Mouse (Mus musculus): ENCODE data around the gene Lrrtm4. TPM values are rescaled to one million over a fixed set of nuclear protein-coding genes. Genes with fewer than 3 reads are reported as not detected.

The Lrrtm4 gene
- 0.02 TPM in 1 of 2 replicates, not detected in the other for polyA plus RNA-seq (2015; fragmentation: Nextera tagmentation; extraction: Ambion mirVana)

- H3K4me3 ChIP-seq (replicated peaks) = no peak within 1 kb of the TSS
- no peak within 1 kb of the TSS for H3K9ac ChIP-seq
- DNase-seq (no peak), ATAC-seq (ENCODE audit: low read depth) (no peak)
- WGBS (ENCODE audit: insufficient replicate concordance) = 34% methylated on average over 6 of the region's 6 CpGs
- no peak within 1 kb of the TSS for H3K27ac ChIP-seq
- no peaks in the 10 kb centered on the region for H3K36me3 ChIP-seq
- no peaks in the 10 kb centered on the region for H3K27me3 ChIP-seq
- no peaks in the 10 kb centered on the region for H3K4me1 ChIP-seq (replicated peaks)
- H3K4me2 ChIP-seq = peak within 1 kb of the TSS; percentile 19; the same call in 1 of the 2 replicates
- no peaks in the 10 kb centered on the region for H3K9me3 ChIP-seq (replicated peaks)
Measured at GRCm38 (mm10) chr6:80018765-80019164, at the start of gene Lrrtm4. Gene Lrrtm4 (plus strand): TSS chr6:80018877.

- Histone ChIP-seq H3K4me2 (peak overlapping the region; percentile 19; the same call in 1 of the 2 replicates), H3K9ac (no peak overlapping the region), H3K4me3 (replicated peaks) (no peak overlapping the region), H3K4me1 (replicated peaks) (no peaks in the 10 kb centered on the region), H3K9me3 (replicated peaks) (no peaks in the 10 kb centered on the region), H3K27me3 (no peaks in the 10 kb centered on the region), H3K27ac (no peak overlapping the region), H3K36me3 (no peaks in the 10 kb centered on the region)
- no peak for ATAC-seq (ENCODE audit: low read depth)
- WGBS (ENCODE audit: insufficient replicate concordance) = 6% methylated on average over 14 of the region's 14 CpGs
- DNase-seq = no peak
Measured at GRCm38 (mm10) chr6:80019189-80019860, 648 bp downstream of the Lrrtm4 start.

DNA sequence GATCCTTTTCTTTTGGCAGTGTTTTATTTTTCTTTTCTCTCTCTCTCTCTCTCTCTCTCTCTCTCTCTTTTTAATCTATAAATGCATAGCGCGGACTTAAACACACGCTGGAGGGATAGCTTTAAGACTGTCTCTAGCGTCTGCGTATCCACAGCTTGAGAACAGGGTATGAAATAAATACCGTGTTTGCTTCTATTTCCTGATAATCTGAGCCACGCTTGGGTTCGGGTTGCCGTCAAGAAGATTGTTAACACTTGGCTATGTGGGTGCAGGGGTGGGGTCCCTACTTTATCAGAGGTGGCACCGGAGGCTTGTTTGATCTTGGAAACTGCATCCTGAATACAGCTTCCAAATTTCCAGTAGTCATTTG lies 1.2 kb downstream of the Lrrtm4 start:
- Histone ChIP-seq H3K27ac (no peak overlapping the region), H3K4me2 (no peak overlapping the region), H3K9me3 (replicated peaks) (no peaks in the 10 kb centered on the region), H3K9ac (no peak overlapping the region), H3K36me3 (no peaks in the 10 kb centered on the region), H3K4me3 (replicated peaks) (no peak overlapping the region), H3K27me3 (no peaks in the 10 kb centered on the region), H3K4me1 (replicated peaks) (no peaks in the 10 kb centered on the region)
- no peak for ATAC-seq (ENCODE audit: low read depth)
- 14% methylated on average over 10 of the region's 10 CpGs for WGBS (ENCODE audit: insufficient replicate concordance)
- DNase-seq = no peak

GRCm38 (mm10) chr6:80056849-80057248 lies 38.2 kb downstream of the Lrrtm4 start:
- Histone ChIP-seq H3K4me1 (replicated peaks) (no peaks in the 10 kb centered on the region), H3K9ac (no peak overlapping the region), H3K9me3 (replicated peaks) (no peaks in the 10 kb centered on the region), H3K4me3 (replicated peaks) (no peak overlapping the region), H3K4me2 (no peak overlapping the region), H3K27ac (no peak overlapping the region), H3K36me3 (no peaks in the 10 kb centered on the region), H3K27me3 (no peaks in the 10 kb centered on the region)
- DNase-seq = no peak
- no peak for ATAC-seq (ENCODE audit: low read depth)

DNA sequence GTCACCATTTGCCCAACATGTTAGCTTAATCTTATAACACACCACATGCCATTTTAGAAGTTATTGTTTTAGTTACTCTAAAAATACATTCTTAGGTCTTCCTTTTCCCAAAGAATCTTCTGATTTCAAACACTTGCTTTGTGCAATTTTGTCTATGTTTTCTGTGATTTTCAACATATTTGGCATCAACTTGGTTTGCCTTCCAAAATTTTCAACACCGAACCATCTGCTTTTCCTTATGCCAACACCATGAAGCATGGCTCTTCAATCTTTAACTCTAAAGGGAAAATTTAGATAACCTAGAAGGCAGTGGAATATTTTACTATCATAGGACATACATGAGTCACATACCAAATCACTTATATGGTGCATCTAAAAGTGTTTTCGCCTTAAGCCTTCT lies 59.3 kb downstream of the Lrrtm4 start:
- Histone ChIP-seq H3K9me3 (replicated peaks) (no peaks in the 10 kb centered on the region), H3K9ac (no peak overlapping the region), H3K27ac (no peak overlapping the region), H3K4me3 (replicated peaks) (no peak overlapping the region), H3K27me3 (no peaks in the 10 kb centered on the region), H3K4me2 (no peak overlapping the region), H3K36me3 (no peaks in the 10 kb centered on the region), H3K4me1 (replicated peaks) (no peaks in the 10 kb centered on the region)
- WGBS (ENCODE audit: insufficient replicate concordance) = 65% methylated on average over 2 of the region's 2 CpGs
- DNase-seq = no peak
- no peak for ATAC-seq (ENCODE audit: low read depth)

GRCm38 (mm10) chr6:80079290-80079689 lies 60.6 kb downstream of the Lrrtm4 start:
- no peak for ATAC-seq (ENCODE audit: low read depth)
- no peak overlapping the region for H3K27ac ChIP-seq
- H3K27me3 ChIP-seq = no peaks in the 10 kb centered on the region
- 63% methylated on average over 6 of the region's 6 CpGs for WGBS (ENCODE audit: insufficient replicate concordance)
- H3K9me3 ChIP-seq (replicated peaks) = no peaks in the 10 kb centered on the region
- H3K4me2 ChIP-seq = no peak overlapping the region
- no peak for DNase-seq
- no peaks in the 10 kb centered on the region for H3K4me1 ChIP-seq (replicated peaks)
- no peak overlapping the region for H3K4me3 ChIP-seq (replicated peaks)
- H3K36me3 ChIP-seq = no peaks in the 10 kb centered on the region
- H3K9ac ChIP-seq = no peak overlapping the region

GRCm38 (mm10) chr6:80094909-80095308 lies 76.2 kb downstream of the Lrrtm4 start:
- H3K27ac ChIP-seq = no peak overlapping the region
- no peak for DNase-seq
- no peaks in the 10 kb centered on the region for H3K9me3 ChIP-seq (replicated peaks)
- 75% methylated on average over 4 of the region's 4 CpGs for WGBS (ENCODE audit: insufficient replicate concordance)
- no peak for ATAC-seq (ENCODE audit: low read depth)
- H3K36me3 ChIP-seq = no peaks in the 10 kb centered on the region
- no peaks in the 10 kb centered on the region for H3K4me1 ChIP-seq (replicated peaks)
- no peak overlapping the region for H3K4me3 ChIP-seq (replicated peaks)
- H3K4me2 ChIP-seq = no peak overlapping the region
- H3K9ac ChIP-seq = no peak overlapping the region
- no peaks in the 10 kb centered on the region for H3K27me3 ChIP-seq

- Histone ChIP-seq H3K9ac (no peak overlapping the region), H3K27ac (no peak overlapping the region), H3K4me2 (no peak overlapping the region), H3K4me1 (replicated peaks) (no peaks in the 10 kb centered on the region), H3K27me3 (no peaks in the 10 kb centered on the region), H3K36me3 (no peaks in the 10 kb centered on the region), H3K4me3 (replicated peaks) (no peak overlapping the region), H3K9me3 (replicated peaks) (no peaks in the 10 kb centered on the region)
- ATAC-seq (ENCODE audit: low read depth) = no peak
- no peak for DNase-seq
- 54% methylated on average over 2 of the region's 2 CpGs for WGBS (ENCODE audit: insufficient replicate concordance)
Measured at GRCm38 (mm10) chr6:80105343-80105742, 86.7 kb downstream of the Lrrtm4 start.

- ATAC-seq (ENCODE audit: low read depth) (no peak), DNase-seq (no peak)
- H3K27me3 ChIP-seq = no peaks in the 10 kb centered on the region
- H3K4me3 ChIP-seq (replicated peaks) = no peak overlapping the region
- no peak overlapping the region for H3K27ac ChIP-seq
- no peaks in the 10 kb centered on the region for H3K4me1 ChIP-seq (replicated peaks)
- H3K9ac ChIP-seq = no peak overlapping the region
- H3K4me2 ChIP-seq = no peak overlapping the region
- 89% methylated on average over 1 of the region's 1 CpGs for WGBS (ENCODE audit: insufficient replicate concordance)
- H3K9me3 ChIP-seq (replicated peaks) = no peaks in the 10 kb centered on the region
- H3K36me3 ChIP-seq = no peaks in the 10 kb centered on the region
Measured at GRCm38 (mm10) chr6:80105843-80106242, 87.2 kb downstream of the Lrrtm4 start.

DNA sequence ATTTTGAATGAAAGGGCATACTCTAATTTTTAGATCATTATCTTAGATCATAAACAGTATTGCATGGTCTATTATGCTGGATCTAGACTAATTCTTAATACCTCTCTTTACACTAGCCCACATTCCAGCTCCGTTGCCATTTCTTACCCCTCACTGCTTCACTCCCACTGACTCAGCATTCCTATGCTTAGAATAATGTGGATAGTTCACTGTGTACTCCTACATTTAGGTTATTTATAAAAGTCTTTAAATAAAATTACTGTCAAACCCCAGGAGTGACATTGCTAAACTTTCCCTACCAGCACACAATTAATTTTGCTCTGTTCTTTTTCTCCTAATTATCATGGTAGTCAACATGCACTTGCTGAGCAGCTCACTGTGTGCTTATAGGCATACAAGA lies 107.7 kb downstream of the Lrrtm4 start:
- no peak overlapping the region for H3K27ac ChIP-seq
- no peak overlapping the region for H3K4me3 ChIP-seq (replicated peaks)
- no peak for ATAC-seq (ENCODE audit: low read depth)
- no peaks in the 10 kb centered on the region for H3K36me3 ChIP-seq
- no peaks in the 10 kb centered on the region for H3K4me1 ChIP-seq (replicated peaks)
- H3K4me2 ChIP-seq = no peak overlapping the region
- no peak overlapping the region for H3K9ac ChIP-seq
- no peaks in the 10 kb centered on the region for H3K27me3 ChIP-seq
- 68% methylated on average over 1 of the region's 1 CpGs for WGBS (ENCODE audit: insufficient replicate concordance)
- no peak for DNase-seq
- H3K9me3 ChIP-seq (replicated peaks) = no peaks in the 10 kb centered on the region

- Histone ChIP-seq H3K9me3 (replicated peaks) (no peaks in the 10 kb centered on the region), H3K4me3 (replicated peaks) (no peak overlapping the region), H3K9ac (no peak overlapping the region), H3K36me3 (no peaks in the 10 kb centered on the region), H3K27ac (no peak overlapping the region), H3K27me3 (no peaks in the 10 kb centered on the region), H3K4me1 (replicated peaks) (no peaks in the 10 kb centered on the region), H3K4me2 (no peak overlapping the region)
- 51% methylated on average over 4 of the region's 4 CpGs for WGBS (ENCODE audit: insufficient replicate concordance)
- ATAC-seq (ENCODE audit: low read depth) (no peak), DNase-seq (no peak)
Measured at GRCm38 (mm10) chr6:80162585-80162984, 143.9 kb downstream of the Lrrtm4 start.

GRCm38 (mm10) chr6:80181916-80182315 lies 163.2 kb downstream of the Lrrtm4 start:
- ATAC-seq (ENCODE audit: low read depth) (no peak), DNase-seq (no peak)
- Histone ChIP-seq H3K27ac (no peak overlapping the region), H3K9ac (no peak overlapping the region), H3K4me2 (no peak overlapping the region), H3K9me3 (replicated peaks) (no peaks in the 10 kb centered on the region), H3K36me3 (no peaks in the 10 kb centered on the region), H3K4me3 (replicated peaks) (no peak overlapping the region), H3K4me1 (replicated peaks) (no peaks in the 10 kb centered on the region), H3K27me3 (no peaks in the 10 kb centered on the region)
- WGBS (ENCODE audit: insufficient replicate concordance) = 53% methylated on average over 1 of the region's 1 CpGs

Measured in liver, embryonic 13.5 days (tissue).